Mouse (Mus musculus) kidney, embryonic 15.5 days (tissue): ENCODE measurements around the gene Tob1. TPM values are rescaled to one million over a fixed set of nuclear protein-coding genes. Genes with fewer than 3 reads are reported as not detected.

ENCODE experiments used
- ATAC-seq: fragments of 200-750 bp; cut with Nextera tagmentation; replicated peaks from 2 replicates; pipeline ENCODE4 v1.8.0; 2017; ENCODE audit warnings: moderate TSS enrichment; ENCODE audit not compliant: low FRiP score
- H3K27ac ChIP-seq: fragments of 300-500 bp; sonication (generic); 2 replicates; pipeline ENCODE4 v1.5.1; 2015; ENCODE audit warnings: mild to moderate bottlenecking, inconsistent platforms
- H3K27me3 ChIP-seq: fragments of 300-500 bp; sonication (generic); 2 replicates; pipeline ENCODE4 v1.6.1; 2015; ENCODE audit warnings: inconsistent platforms
- H3K36me3 ChIP-seq: fragments of 300-500 bp; sonication (generic); 2 replicates; pipeline ENCODE4 v1.6.1; 2015; ENCODE audit warnings: inconsistent platforms
- H3K4me1 ChIP-seq: fragments of 300-500 bp; sonication (generic); 2 replicates; pipeline ENCODE4 v1.6.1; 2015; ENCODE audit warnings: inconsistent platforms
- H3K4me2 ChIP-seq: fragments of 300-500 bp; sonication (generic); 2 replicates; pipeline ENCODE4 v1.6.1; 2015; ENCODE audit warnings: moderate library complexity, mild to moderate bottlenecking, inconsistent platforms
- H3K4me3 ChIP-seq: fragments of 300-500 bp; sonication (generic); replicated peaks from 2 replicates; pipeline ENCODE4 v1.5.1; 2015; ENCODE audit warnings: mild to moderate bottlenecking, inconsistent platforms
- H3K9ac ChIP-seq: fragments of 300-500 bp; sonication (generic); 2 replicates; pipeline ENCODE4 v1.6.1; 2015; ENCODE audit warnings: mild to moderate bottlenecking, inconsistent platforms
- H3K9me3 ChIP-seq: fragments of 300-500 bp; sonication (generic); replicated peaks from 2 replicates; pipeline ENCODE4 v1.6.1; 2016; ENCODE audit warnings: inconsistent platforms
- WGBS: fragments of 180-500 bp; shearing (Covaris S2); methylation state at CpG from one replicate; pipeline ENCODE4 v1.1.7; 2015; ENCODE audit warnings: mixed read lengths; 5-methylcytosine and 5-hydroxymethylcytosine counted together
- polyA plus RNA-seq: library from polyadenylated mRNA; unstranded; fragments of >200 nt; fragmentation: Nextera tagmentation; extraction: Ambion mirVana; gene quantifications from 2 replicates; pipeline ENCODE4 v1.2.1, GENCODE M21; 2015

Gene Tob1
- polyA plus RNA-seq, 1 experiment from 2014 or later, result 36.6 TPM

- H3K4me3 ChIP-seq, result no peak overlapping the region
- H3K9me3 ChIP-seq, result no peaks in the 10 kb centered on the region
- H3K36me3 ChIP-seq, result no peaks in the 10 kb centered on the region
- 0 out of 2 replicates have a peak, but pooled peaks cover 13% of the 10 kb centered on the region for H3K4me1 ChIP-seq
- H3K9ac ChIP-seq, result no peak overlapping the region
- no peak overlapping the region for H3K4me2 ChIP-seq
- no peak for ATAC-seq
- H3K27ac ChIP-seq, result no peak overlapping the region
- H3K27me3 ChIP-seq, result no peaks in the 10 kb centered on the region
- 72% methylated on average over 15 of the region's 15 CpGs for WGBS
Measured at GRCm38 (mm10) chr11:94177841-94178585, 33.2 kb upstream of the Tob1 start.

- H3K36me3 ChIP-seq, result no peaks in the 10 kb centered on the region
- no peaks in the 10 kb centered on the region for H3K27me3 ChIP-seq
- H3K4me3 ChIP-seq, result no peak overlapping the region
- ATAC-seq, result no peak
- no peaks in the 10 kb centered on the region for H3K9me3 ChIP-seq
- H3K9ac ChIP-seq, result no peak overlapping the region
- 0 out of 2 replicates have a peak, but pooled peaks cover 8% of the 10 kb centered on the region for H3K4me1 ChIP-seq
- WGBS, result 15% methylated on average over 1 of the region's 1 CpGs
- no peak overlapping the region for H3K4me2 ChIP-seq
- H3K27ac ChIP-seq, result no peak overlapping the region
Measured at GRCm38 (mm10) chr11:94179768-94180167, 31.5 kb upstream of the Tob1 start.

- Histone ChIP-seq H3K4me3 (no peak overlapping the region), H3K4me2 (no peak overlapping the region), H3K27ac (no peak overlapping the region), H3K27me3 (no peaks in the 10 kb centered on the region), H3K9ac (no peak overlapping the region), H3K4me1 (0 out of 2 replicates have a peak, but pooled peaks cover 8% of the 10 kb centered on the region), H3K36me3 (no peaks in the 10 kb centered on the region), H3K9me3 (no peaks in the 10 kb centered on the region)
- no peak for ATAC-seq
- 80% methylated on average over 4 of the region's 4 CpGs for WGBS
Measured at GRCm38 (mm10) chr11:94180194-94180593, 31.1 kb upstream of the Tob1 start.

GRCm38 (mm10) chr11:94181694-94182093, 29.6 kb upstream of the Tob1 start:
- Histone ChIP-seq H3K27me3 (no peaks in the 10 kb centered on the region), H3K27ac (no peak overlapping the region), H3K4me3 (no peak overlapping the region), H3K36me3 (no peaks in the 10 kb centered on the region), H3K4me1 (no peaks in the 10 kb centered on the region), H3K9me3 (no peaks in the 10 kb centered on the region), H3K9ac (no peak overlapping the region), H3K4me2 (no peak overlapping the region)
- 84% methylated on average over 8 of the region's 8 CpGs for WGBS
- ATAC-seq, result no peak

- H3K36me3 ChIP-seq, result no peaks in the 10 kb centered on the region
- no peaks in the 10 kb centered on the region for H3K27me3 ChIP-seq
- 94% methylated on average over 4 of the region's 4 CpGs for WGBS
Measured at GRCm38 (mm10) chr11:94182711-94183110, 28.5 kb upstream of the Tob1 start.

GRCm38 (mm10) chr11:94183120-94183519, 28.1 kb upstream of the Tob1 start:
- no peak for ATAC-seq
- Histone ChIP-seq H3K27me3 (no peaks in the 10 kb centered on the region), H3K9me3 (no peaks in the 10 kb centered on the region), H3K36me3 (no peaks in the 10 kb centered on the region), H3K4me3 (no peak overlapping the region), H3K27ac (no peak overlapping the region), H3K4me1 (no peaks in the 10 kb centered on the region), H3K4me2 (no peak overlapping the region), H3K9ac (no peak overlapping the region)
- 88% methylated on average over 5 of the region's 5 CpGs for WGBS

More at GRCm38 (mm10) chr11:94182711-94183110, 28.5 kb upstream of the Tob1 start:
- Histone ChIP-seq H3K9ac (no peak overlapping the region), H3K27ac (no peak overlapping the region), H3K4me3 (no peak overlapping the region), H3K4me2 (no peak overlapping the region), H3K9me3 (no peaks in the 10 kb centered on the region), H3K4me1 (no peaks in the 10 kb centered on the region)
- ATAC-seq, result no peak

GRCm38 (mm10) chr11:94183671-94184070, 27.6 kb upstream of the Tob1 start:
- Histone ChIP-seq H3K9ac (no peak overlapping the region), H3K9me3 (no peaks in the 10 kb centered on the region), H3K36me3 (no peaks in the 10 kb centered on the region), H3K4me1 (no peaks in the 10 kb centered on the region), H3K27ac (no peak overlapping the region), H3K4me2 (no peak overlapping the region), H3K27me3 (no peaks in the 10 kb centered on the region), H3K4me3 (no peak overlapping the region)
- no peak for ATAC-seq
- WGBS, result 83% methylated on average over 2 of the region's 2 CpGs

- peaks cover 15% of the 10 kb centered on the region; the same call in 1 of the 2 replicates for H3K4me1 ChIP-seq
- ATAC-seq, result peak; percentile 87
- H3K4me3 ChIP-seq, result no peak overlapping the region
- peak overlapping the region; percentile 72 for H3K27ac ChIP-seq
- no peaks in the 10 kb centered on the region for H3K36me3 ChIP-seq
- no peaks in the 10 kb centered on the region for H3K9me3 ChIP-seq
- WGBS, result 35% methylated on average over 10 of the region's 10 CpGs
- H3K27me3 ChIP-seq, result no peaks in the 10 kb centered on the region
- H3K4me2 ChIP-seq, result no peak overlapping the region
- no peak overlapping the region for H3K9ac ChIP-seq
Measured at GRCm38 (mm10) chr11:94189579-94189978, 21.7 kb upstream of the Tob1 start.

- Histone ChIP-seq H3K27me3 (no peaks in the 10 kb centered on the region), H3K4me1 (peaks cover 18% of the 10 kb centered on the region; the same call in 1 of the 2 replicates), H3K36me3 (no peaks in the 10 kb centered on the region), H3K9ac (no peak overlapping the region), H3K4me2 (no peak overlapping the region), H3K9me3 (no peaks in the 10 kb centered on the region), H3K4me3 (no peak overlapping the region), H3K27ac (peak overlapping the region; percentile 72)
- 79% methylated on average over 5 of the region's 5 CpGs for WGBS
- no peak for ATAC-seq
Measured at GRCm38 (mm10) chr11:94190665-94191064, 20.6 kb upstream of the Tob1 start.

- Histone ChIP-seq H3K9me3 (no peaks in the 10 kb centered on the region), H3K27ac (no peak overlapping the region), H3K27me3 (no peaks in the 10 kb centered on the region), H3K9ac (no peak overlapping the region), H3K4me2 (no peak overlapping the region), H3K4me1 (peaks cover 18% of the 10 kb centered on the region; the same call in 1 of the 2 replicates), H3K36me3 (no peaks in the 10 kb centered on the region), H3K4me3 (no peak overlapping the region)
- no peak for ATAC-seq
- 70% methylated on average over 2 of the region's 2 CpGs for WGBS
Measured at GRCm38 (mm10) chr11:94193109-94193508, 18.1 kb upstream of the Tob1 start.

- no peak for ATAC-seq
- Histone ChIP-seq H3K27me3 (no peaks in the 10 kb centered on the region), H3K9ac (no peak overlapping the region), H3K4me1 (0 out of 2 replicates have a peak, but pooled peaks cover 3% of the 10 kb centered on the region), H3K36me3 (no peaks in the 10 kb centered on the region), H3K27ac (no peak overlapping the region), H3K4me2 (no peak overlapping the region), H3K4me3 (no peak overlapping the region), H3K9me3 (no peaks in the 10 kb centered on the region)
- WGBS, result 60% methylated on average over 3 of the region's 3 CpGs
Measured at GRCm38 (mm10) chr11:94196311-94196710, 14.9 kb upstream of the Tob1 start.

GRCm38 (mm10) chr11:94198405-94199146, 12.7 kb upstream of the Tob1 start:
- Histone ChIP-seq H3K9me3 (no peaks in the 10 kb centered on the region), H3K36me3 (no peaks in the 10 kb centered on the region), H3K4me2 (no peak overlapping the region), H3K27ac (no peak overlapping the region), H3K9ac (no peak overlapping the region), H3K4me1 (0 out of 2 replicates have a peak, but pooled peaks cover 3% of the 10 kb centered on the region), H3K27me3 (no peaks in the 10 kb centered on the region), H3K4me3 (no peak overlapping the region)
- 83% methylated on average over 7 of the region's 7 CpGs for WGBS
- no peak for ATAC-seq
